Mouse (Mus musculus) limb, embryonic 13.5 days (tissue): ENCODE results near the gene Anp32e. TPM values are rescaled to one million over a fixed set of nuclear protein-coding genes. Genes with fewer than 3 reads are reported as not detected.
A peak's percentile ranks its signal among the peaks of the same experiment; 100 is the strongest.
"Not testable (repeated sequence)": the region's sequence is repeated elsewhere in the genome, so short reads cannot be mapped to it uniquely, and the experiment has no call there.

Experiments
- ATAC-seq: fragments of 200-750 bp; cut with Nextera tagmentation; 2 replicates; pipeline ENCODE4 v1.8.0; 2017; ENCODE audit warnings: low read depth, moderate number of reproducible peaks, moderate TSS enrichment; ENCODE audit not compliant: low FRiP score
- H3K27ac ChIP-seq: fragments of 300-500 bp; sonication (generic); 2 replicates; pipeline ENCODE4 v1.5.1; 2015; ENCODE audit warnings: inconsistent platforms, mild to moderate bottlenecking, moderate library complexity
- H3K27me3 ChIP-seq: fragments of 300-500 bp; sonication (generic); 2 replicates; pipeline ENCODE4 v1.6.1; 2015; ENCODE audit warnings: mild to moderate bottlenecking, inconsistent platforms
- H3K36me3 ChIP-seq: fragments of 300-500 bp; sonication (generic); 2 replicates; pipeline ENCODE4 v1.6.1; 2015; ENCODE audit warnings: inconsistent platforms, mild to moderate bottlenecking, moderate library complexity
- H3K4me1 ChIP-seq: fragments of 300-500 bp; sonication (generic); 2 replicates; pipeline ENCODE4 v1.6.1; 2015; ENCODE audit warnings: inconsistent platforms
- H3K4me2 ChIP-seq: fragments of 300-500 bp; sonication (generic); replicated peaks from 2 replicates; pipeline ENCODE4 v1.6.1; 2015; ENCODE audit warnings: inconsistent platforms, mild to moderate bottlenecking, moderate library complexity
- H3K4me3 ChIP-seq: fragments of 300-500 bp; sonication (generic); 2 replicates; pipeline ENCODE4 v1.5.1; 2015; ENCODE audit warnings: moderate library complexity, mild to moderate bottlenecking, inconsistent platforms
- H3K9ac ChIP-seq: fragments of 300-500 bp; sonication (generic); 2 replicates; pipeline ENCODE4 v1.6.1; 2015; ENCODE audit warnings: mild to moderate bottlenecking, inconsistent platforms
- H3K9me3 ChIP-seq: fragments of 300-500 bp; sonication (generic); 2 replicates; pipeline ENCODE4 v1.6.1; 2016; ENCODE audit warnings: inconsistent platforms
- WGBS: fragments of 180-500 bp; shearing (Covaris S2); methylation state at CpG from one replicate; pipeline ENCODE4 v1.1.7; 2015; 5-methylcytosine and 5-hydroxymethylcytosine counted together
- polyA plus RNA-seq: library from polyadenylated mRNA; unstranded; fragments of >200 nt; fragmentation: Nextera tagmentation; extraction: Ambion mirVana; gene quantifications from 2 replicates; pipeline ENCODE4 v1.2.1, GENCODE M21; 2015

Gene Anp32e
- polyA plus RNA-seq, 1 experiment from 2014 or later: 231 TPM

GRCm38 (mm10) chr3:95965518-95966451 is 36.7 kb downstream of the Anp32e start:
- WGBS: 5% methylated on average over 7 of the region's 7 CpGs
- Histone ChIP-seq H3K4me3 (peak overlapping the region; percentile 15), H3K9ac (0 out of 2 replicates have a peak overlapping the region, but pooled peaks have one; percentile 15)

GRCm38 (mm10) chr3:95969277-95969676 is 40.2 kb downstream of the Anp32e start:
- Histone ChIP-seq H3K27me3 (0 out of 2 replicates have a peak, but pooled peaks cover 6% of the 10 kb centered on the region), H3K9me3 (no peaks in the 10 kb centered on the region), H3K4me2 (no peak overlapping the region), H3K4me1 (peaks cover 18% of the 10 kb centered on the region; the same call in 1 of the 2 replicates), H3K9ac (no peak overlapping the region), H3K27ac (no peak overlapping the region), H3K36me3 (no peaks in the 10 kb centered on the region), H3K4me3 (no peak overlapping the region)
- ATAC-seq: no peak
- 77% methylated on average over 1 of the region's 1 CpGs for WGBS

More at GRCm38 (mm10) chr3:95965518-95966451, 36.7 kb downstream of the Anp32e start:
- H3K27ac ChIP-seq: no peak overlapping the region
- peak overlapping the region; percentile 51 for H3K4me2 ChIP-seq
- no peaks in the 10 kb centered on the region for H3K9me3 ChIP-seq
- 0 out of 2 replicates have a peak, but pooled peaks cover 5% of the 10 kb centered on the region for H3K4me1 ChIP-seq
- H3K36me3 ChIP-seq: no peaks in the 10 kb centered on the region
- H3K27me3 ChIP-seq: no peaks in the 10 kb centered on the region
- ATAC-seq: peak; percentile 51; the same call in 1 of the 2 replicates

- H3K9ac ChIP-seq, H3K27ac ChIP-seq, H3K4me3 ChIP-seq, H3K9me3 ChIP-seq, H3K4me2 ChIP-seq, H3K36me3 ChIP-seq, H3K27me3 ChIP-seq, ATAC-seq: not testable (repeated sequence)
- 53% methylated on average over 7 of the region's 7 CpGs for WGBS
- peaks cover 18% of the 10 kb centered on the region; the same call in 1 of the 2 replicates for H3K4me1 ChIP-seq
These were observed 41.6 kb downstream of the Anp32e start for GRCm38 (mm10) chr3:95970661-95971060.

GRCm38 (mm10) chr3:95972251-95972872 is 43.3 kb downstream of the Anp32e start:
- H3K4me1 ChIP-seq: peaks cover 14% of the 10 kb centered on the region; the same call in 1 of the 2 replicates
- no peaks in the 10 kb centered on the region for H3K9me3 ChIP-seq
- H3K4me3 ChIP-seq: peak overlapping the region; percentile 40
- H3K4me2 ChIP-seq: peak overlapping the region; percentile 67
- ATAC-seq: no peak
- peak overlapping the region; percentile 60 for H3K9ac ChIP-seq
- H3K27ac ChIP-seq: peak overlapping the region; percentile 74; the same call in 1 of the 2 replicates
- 0 out of 2 replicates have a peak, but pooled peaks cover 6% of the 10 kb centered on the region for H3K27me3 ChIP-seq
- WGBS: 74% methylated on average over 12 of the region's 12 CpGs
- no peaks in the 10 kb centered on the region for H3K36me3 ChIP-seq

- Histone ChIP-seq H3K36me3 (no peaks in the 10 kb centered on the region), H3K27me3 (0 out of 2 replicates have a peak, but pooled peaks cover 6% of the 10 kb centered on the region), H3K27ac (peak overlapping the region; percentile 74; the same call in 1 of the 2 replicates), H3K4me1 (peaks cover 14% of the 10 kb centered on the region; the same call in 1 of the 2 replicates), H3K4me3 (peak overlapping the region; percentile 40), H3K9ac (peak overlapping the region; percentile 60), H3K9me3 (no peaks in the 10 kb centered on the region), H3K4me2 (peak overlapping the region; percentile 67)
- peak; percentile 85 for ATAC-seq
- WGBS: 4% methylated on average over 34 of the region's 34 CpGs
These were observed 44.0 kb downstream of the Anp32e start for GRCm38 (mm10) chr3:95972873-95973634.

- Histone ChIP-seq H3K9ac (no peak overlapping the region), H3K4me2 (no peak overlapping the region), H3K27ac (no peak overlapping the region), H3K9me3 (no peaks in the 10 kb centered on the region), H3K4me1 (peaks cover 14% of the 10 kb centered on the region; the same call in 1 of the 2 replicates), H3K36me3 (no peaks in the 10 kb centered on the region), H3K27me3 (0 out of 2 replicates have a peak, but pooled peaks cover 6% of the 10 kb centered on the region), H3K4me3 (no peak overlapping the region)
- no peak for ATAC-seq
- 63% methylated on average over 3 of the region's 3 CpGs for WGBS
These were observed 48.0 kb downstream of the Anp32e start for GRCm38 (mm10) chr3:95977079-95977478.

- ATAC-seq, H3K27ac ChIP-seq, H3K4me2 ChIP-seq, H3K36me3 ChIP-seq, H3K4me3 ChIP-seq, H3K27me3 ChIP-seq, H3K9ac ChIP-seq, H3K9me3 ChIP-seq: not testable (repeated sequence)
- 95% methylated on average over 6 of the region's 7 CpGs for WGBS
- H3K4me1 ChIP-seq: peaks cover 10% of the 10 kb centered on the region; the same call in 1 of the 2 replicates
These were observed 48.5 kb downstream of the Anp32e start for GRCm38 (mm10) chr3:95977587-95977986.

GRCm38 (mm10) chr3:95978265-95978664 is 49.2 kb downstream of the Anp32e start:
- Histone ChIP-seq H3K9ac (no peak overlapping the region), H3K4me3 (no peak overlapping the region), H3K27me3 (0 out of 2 replicates have a peak, but pooled peaks cover 6% of the 10 kb centered on the region), H3K4me1 (peaks cover 5% of the 10 kb centered on the region; the same call in 1 of the 2 replicates), H3K36me3 (no peaks in the 10 kb centered on the region), H3K4me2 (no peak overlapping the region), H3K27ac (no peak overlapping the region), H3K9me3 (no peaks in the 10 kb centered on the region)
- 82% methylated on average over 9 of the region's 9 CpGs for WGBS
- no peak for ATAC-seq

- H3K9me3 ChIP-seq: no peaks in the 10 kb centered on the region
These were observed 51.4 kb downstream of the Anp32e start for GRCm38 (mm10) chr3:95980276-95980970.

GRCm38 (mm10) chr3:95982129-95982528 is 53.1 kb downstream of the Anp32e start:
- H3K27ac ChIP-seq: no peak overlapping the region
- no peak overlapping the region for H3K4me2 ChIP-seq
- no peaks in the 10 kb centered on the region for H3K9me3 ChIP-seq
- H3K27me3 ChIP-seq: no peaks in the 10 kb centered on the region
- H3K9ac ChIP-seq: no peak overlapping the region
- H3K4me1 ChIP-seq: peaks cover 26% of the 10 kb centered on the region
- no peak overlapping the region for H3K4me3 ChIP-seq
- peaks cover under 1% of the 10 kb centered on the region; the same call in 1 of the 2 replicates for H3K36me3 ChIP-seq
- no peak for ATAC-seq
- 91% methylated on average over 4 of the region's 4 CpGs for WGBS

More at GRCm38 (mm10) chr3:95980276-95980970, 51.4 kb downstream of the Anp32e start:
- WGBS: 80% methylated on average over 12 of the region's 12 CpGs
- H3K4me2 ChIP-seq: no peak overlapping the region
- no peaks in the 10 kb centered on the region for H3K27me3 ChIP-seq
- no peak overlapping the region for H3K27ac ChIP-seq
- H3K36me3 ChIP-seq: no peaks in the 10 kb centered on the region
- no peak for ATAC-seq
- no peak overlapping the region for H3K4me3 ChIP-seq
- no peak overlapping the region for H3K9ac ChIP-seq
- peaks cover 9% of the 10 kb centered on the region for H3K4me1 ChIP-seq
